Mouse (Mus musculus): ENCODE measurements around the gene Synrg.
A peak's percentile ranks its signal among the peaks of the same experiment; 100 is the strongest.

GRCm38 (mm10) chr11:84066071-84066481 lies 101.8 kb downstream of the Synrg start:
- TF ChIP-seq ETS1 (conservative IDR thresholded peaks at IDR 0.05; ENCODE audit: low read depth, low read length) (peak; percentile 82), POLR2A (IDR thresholded peaks at IDR 0.05; ENCODE audit: low read depth, low read length) (no peak), ZKSCAN1 (IDR thresholded peaks at IDR 0.05; ENCODE audit: borderline replicate concordance, low read depth, low read length) (no peak), ZC3H11A (IDR thresholded peaks at IDR 0.05; ENCODE audit: low read depth, low read length) (no peak)

All from CH12.LX (cell line).